8 mouse cellular contexts compared by ENCODE assay signal in the genomic region with DNA sequence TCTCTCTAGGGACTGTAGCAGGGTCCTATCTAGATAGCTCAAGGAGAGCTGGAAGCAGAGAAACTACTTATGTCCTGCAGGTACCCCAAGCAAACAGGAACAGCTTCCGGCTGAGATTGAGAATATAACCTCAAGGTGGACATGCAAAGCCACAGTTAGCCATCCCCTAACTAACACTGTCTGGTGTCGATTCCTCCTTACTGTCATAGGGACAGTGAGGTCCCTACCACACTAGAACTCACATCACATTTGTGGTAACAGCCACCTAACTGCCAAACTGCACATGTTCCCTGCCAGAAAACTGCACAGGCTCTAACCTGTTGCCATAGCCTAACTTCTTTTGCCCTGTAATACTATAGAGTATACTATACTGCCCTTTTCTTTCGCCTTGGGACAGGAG. TPM values are rescaled to one million over a fixed set of nuclear protein-coding genes. Genes with fewer than 3 reads are reported as not detected.
A peak's percentile ranks its signal among the peaks of the same experiment; 100 is the strongest.
DNase-seq lines count a peak whose midpoint lies in the region; ATAC-seq lines count a peak whose summit lies in the region.

No protein-coding gene starts in this region.

- peaks cover 38% of the 10 kb centered on the region for H3K4me1 ChIP-seq in kidney, embryonic 16.5 days (ENCODE audit: insufficient read depth, low read length)
- H3K4me1 ChIP-seq in embryonic facial prominence, embryonic 15.5 days = peaks cover 42% of the 10 kb centered on the region
- peaks cover 36% of the 10 kb centered on the region for H3K4me1 ChIP-seq in intestine, embryonic 14.5 days (replicated peaks; ENCODE audit: control insufficient read depth, insufficient read depth, low read length)
- peaks cover 38% of the 10 kb centered on the region for H3K4me1 ChIP-seq in neural tube, embryonic 12.5 days

- H3K4me3 ChIP-seq in kidney, embryonic 16.5 days (ENCODE audit: low read length) = peak overlapping the region; percentile 76
- H3K4me3 ChIP-seq in embryonic facial prominence, embryonic 15.5 days (replicated peaks) = peak overlapping the region; percentile 96
- peak overlapping the region; percentile 93 for H3K4me3 ChIP-seq in intestine, embryonic 14.5 days (ENCODE audit: low read depth, low read length)
- H3K4me3 ChIP-seq in neural tube, embryonic 12.5 days = peak overlapping the region; percentile 97

- H3K27me3 ChIP-seq in kidney, embryonic 16.5 days (ENCODE audit: insufficient read depth, low read length) = no peaks in the 10 kb centered on the region
- H3K27me3 ChIP-seq in embryonic facial prominence, embryonic 15.5 days = no peaks in the 10 kb centered on the region
- H3K27me3 ChIP-seq in intestine, embryonic 14.5 days (replicated peaks; ENCODE audit: control insufficient read depth, insufficient read depth, low read length) = no peaks in the 10 kb centered on the region
- no peaks in the 10 kb centered on the region for H3K27me3 ChIP-seq in neural tube, embryonic 12.5 days (replicated peaks)

- H3K9ac ChIP-seq in kidney, embryonic 16.5 days (replicated peaks; ENCODE audit: low read length) = peak overlapping the region; percentile 95
- H3K9ac ChIP-seq in embryonic facial prominence, embryonic 15.5 days = peak overlapping the region; percentile 100
- H3K9ac ChIP-seq in intestine, embryonic 14.5 days (ENCODE audit: low read length) = peak overlapping the region; percentile 98
- peak overlapping the region; percentile 99; the same call in 1 of the 2 replicates for H3K9ac ChIP-seq in neural tube, embryonic 12.5 days

- DNase-seq in kidney, adult 18-20 months = no peak
- DNase-seq in intestine, embryonic 14.5 days (ENCODE audit: low spot score) = no peak
- DNase-seq in thymus, postnatal 0 days (ENCODE audit: low spot score) = no peak
- DNase-seq in cerebellum, postnatal 10 days = no peak
- DNase-seq in adrenal gland, postnatal 4 days (ENCODE audit: low spot score in 2 of 2) = no peak

- 49% methylated on average over 3 of the region's 3 CpGs for WGBS in kidney, embryonic 16.5 days
- 48% methylated on average over 3 of the region's 3 CpGs for WGBS in embryonic facial prominence, embryonic 15.5 days
- WGBS in intestine, embryonic 14.5 days = 48% methylated on average over 3 of the region's 3 CpGs
- 78% methylated on average over 3 of the region's 3 CpGs for WGBS in neural tube, embryonic 12.5 days

- peak overlapping the region; percentile 49; the same call in 1 of the 2 replicates for H3K27ac ChIP-seq in kidney, embryonic 16.5 days (ENCODE audit: low read length)
- peak overlapping the region; percentile 97 for H3K27ac ChIP-seq in embryonic facial prominence, embryonic 15.5 days (replicated peaks)
- H3K27ac ChIP-seq in intestine, embryonic 14.5 days (ENCODE audit: low read depth) = peak overlapping the region; percentile 97; the same call in 1 of the 2 replicates
- H3K27ac ChIP-seq in neural tube, embryonic 12.5 days = no peak overlapping the region

- H3K36me3 ChIP-seq in kidney, embryonic 16.5 days (ENCODE audit: insufficient read depth, low read length) = peaks cover 30% of the 10 kb centered on the region
- peaks cover 34% of the 10 kb centered on the region for H3K36me3 ChIP-seq in embryonic facial prominence, embryonic 15.5 days
- peaks cover 35% of the 10 kb centered on the region for H3K36me3 ChIP-seq in intestine, embryonic 14.5 days (ENCODE audit: control insufficient read depth, insufficient read depth, low read length)
- peaks cover 31% of the 10 kb centered on the region for H3K36me3 ChIP-seq in neural tube, embryonic 12.5 days

- H3K9me3 ChIP-seq in kidney, embryonic 16.5 days (ENCODE audit: low read length) = no peaks in the 10 kb centered on the region
- no peaks in the 10 kb centered on the region for H3K9me3 ChIP-seq in embryonic facial prominence, embryonic 15.5 days (replicated peaks)
- H3K9me3 ChIP-seq in intestine, embryonic 14.5 days (ENCODE audit: control insufficient read depth, low read length) = no peaks in the 10 kb centered on the region
- H3K9me3 ChIP-seq in neural tube, embryonic 12.5 days = no peaks in the 10 kb centered on the region

- ATAC-seq in kidney, embryonic 16.5 days (ENCODE audit: low FRiP score, low TSS enrichment) = no peak
- ATAC-seq in embryonic facial prominence, embryonic 15.5 days (ENCODE audit: insufficient number of reproducible peaks, low FRiP score, low TSS enrichment, low read depth) = no peak
- no peak for ATAC-seq in intestine, embryonic 14.5 days (replicated peaks; ENCODE audit: low FRiP score, low TSS enrichment, low read depth)
- ATAC-seq in neural tube, embryonic 12.5 days (ENCODE audit: low FRiP score, low read depth) = no peak

- H3K4me2 ChIP-seq in kidney, embryonic 16.5 days (replicated peaks; ENCODE audit: low read depth, low read length) = peak overlapping the region; percentile 86
- peak overlapping the region; percentile 79 for H3K4me2 ChIP-seq in embryonic facial prominence, embryonic 15.5 days (replicated peaks)
- H3K4me2 ChIP-seq in intestine, embryonic 14.5 days (ENCODE audit: low read length) = peak overlapping the region; percentile 75
- peak overlapping the region; percentile 89 for H3K4me2 ChIP-seq in neural tube, embryonic 12.5 days (replicated peaks)

RNA-seq across cellular contexts. Expression of gene Srf, which starts 2.0 kb away (rescaled TPM):
- 8.2 and 9.3 TPM in 2 replicates for polyA plus RNA-seq in kidney, embryonic 16.5 days (2015; fragmentation: Nextera tagmentation; extraction: Ambion mirVana)
- polyA plus RNA-seq in embryonic facial prominence, embryonic 15.5 days (2015; fragmentation: Nextera tagmentation; extraction: Ambion mirVana) = 8.6 and 8.8 TPM in 2 replicates
- polyA plus RNA-seq in intestine, embryonic 14.5 days (2014; fragmentation: Nextera tagmentation; extraction: Ambion mirVana) = 11.9 and 12.4 TPM in 2 replicates
- polyA plus RNA-seq in neural tube, embryonic 12.5 days (2016; fragmentation: Nextera tagmentation; extraction: Ambion mirVana) = 5.6 and 8.4 TPM in 2 replicates
- polyA plus RNA-seq in thymus, postnatal 0 days (2015; fragmentation: Nextera tagmentation; extraction: Ambion mirVana) = 5.0 and 7.5 TPM in 2 replicates
- 10 to 100 TPM; 35.4 to 36.8 TPM for total RNA-seq in adrenal gland, postnatal 4 days (2021)

RNA-seq across cellular contexts. Expression of gene Cul9, which starts 7.7 kb away (rescaled TPM):
- polyA plus RNA-seq in kidney, embryonic 16.5 days (2015; fragmentation: Nextera tagmentation; extraction: Ambion mirVana) = 6.5 TPM in 2 replicates
- 7.1 and 10.6 TPM in 2 replicates for polyA plus RNA-seq in embryonic facial prominence, embryonic 15.5 days (2015; fragmentation: Nextera tagmentation; extraction: Ambion mirVana)
- 3.8 and 3.9 TPM in 2 replicates for polyA plus RNA-seq in intestine, embryonic 14.5 days (2014; fragmentation: Nextera tagmentation; extraction: Ambion mirVana)
- polyA plus RNA-seq in neural tube, embryonic 12.5 days (2016; fragmentation: Nextera tagmentation; extraction: Ambion mirVana) = 13.4 and 15.3 TPM in 2 replicates
- 2.5 and 2.8 TPM in 2 replicates for polyA plus RNA-seq in thymus, postnatal 0 days (2015; fragmentation: Nextera tagmentation; extraction: Ambion mirVana)
- 10 to 100 TPM; 26.2 to 26.6 TPM for total RNA-seq in adrenal gland, postnatal 4 days (2021)

RNA-seq across cellular contexts. Expression of gene Dnph1, which starts 57.4 kb away (rescaled TPM):
- polyA plus RNA-seq in kidney, embryonic 16.5 days (2015; fragmentation: Nextera tagmentation; extraction: Ambion mirVana) = 56.5 and 60.3 TPM in 2 replicates
- 40.4 and 41.0 TPM in 2 replicates for polyA plus RNA-seq in embryonic facial prominence, embryonic 15.5 days (2015; fragmentation: Nextera tagmentation; extraction: Ambion mirVana)
- polyA plus RNA-seq in intestine, embryonic 14.5 days (2014; fragmentation: Nextera tagmentation; extraction: Ambion mirVana) = 58.4 and 64.4 TPM in 2 replicates
- 40.5 and 42.3 TPM in 2 replicates for polyA plus RNA-seq in neural tube, embryonic 12.5 days (2016; fragmentation: Nextera tagmentation; extraction: Ambion mirVana)
- 28.3 and 33.7 TPM in 2 replicates for polyA plus RNA-seq in thymus, postnatal 0 days (2015; fragmentation: Nextera tagmentation; extraction: Ambion mirVana)
- 1 to 10 TPM; 9.2 to 9.3 TPM for total RNA-seq in adrenal gland, postnatal 4 days (2021)
